ENCODE assay signal across 22 mouse cellular contexts in genomic region chr9:13847591-13847990, GRCm38 (mm10).
"Had no signal": no experiment of that assay in that cellular context is flagged by ENCODE, and none has a peak within 500 bp of the region (broad histone marks: within the 10 kb centered on the region; RNA-seq: fewer than 3 reads in every experiment).

No protein-coding gene starts in this region.

- H3K9me3 ChIP-seq: liver, embryonic 12.5 days; liver, embryonic 15.5 days; lung, embryonic 15.5 days; midbrain, embryonic 12.5 days; midbrain, embryonic 15.5 days; neural tube, embryonic 13.5 days; stomach, embryonic 15.5 days had no signal

- H3K9ac ChIP-seq: liver, embryonic 12.5 days; liver, embryonic 15.5 days; lung, embryonic 15.5 days; midbrain, embryonic 12.5 days; midbrain, embryonic 15.5 days; neural tube, embryonic 13.5 days; stomach, embryonic 15.5 days had no signal

- H3K4me1 ChIP-seq: liver, embryonic 12.5 days; liver, embryonic 15.5 days; lung, embryonic 15.5 days; midbrain, embryonic 12.5 days; midbrain, embryonic 15.5 days; neural tube, embryonic 13.5 days; stomach, embryonic 15.5 days had no signal

- DNase-seq: kidney, adult 18-20 months; kidney, adult 9 months; kidney, postnatal 14 days; kidney, postnatal 4 days; layer of hippocampus, adult 9-11 months; layer of hippocampus, postnatal 36 days; lung, adult 18-20 months; lung, postnatal 10 days; lung, postnatal 36 days; retina, postnatal 1 day; right cerebral cortex, postnatal 25 days; spleen, adult 18-20 months; thymus, postnatal 25 days had no signal

- H3K4me3 ChIP-seq: layer of hippocampus, adult 2 months; left cerebral cortex, adult 2 months; liver, embryonic 12.5 days; liver, embryonic 15.5 days; lung, embryonic 15.5 days; midbrain, embryonic 12.5 days; midbrain, embryonic 15.5 days; neural tube, embryonic 13.5 days; stomach, embryonic 15.5 days had no signal

- H3K27ac ChIP-seq: layer of hippocampus, adult 2 months; left cerebral cortex, adult 2 months; liver, embryonic 12.5 days; liver, embryonic 15.5 days; lung, embryonic 15.5 days; midbrain, embryonic 12.5 days; midbrain, embryonic 15.5 days; neural tube, embryonic 13.5 days; stomach, embryonic 15.5 days had no signal

- H3K27me3 ChIP-seq: liver, embryonic 12.5 days; liver, embryonic 15.5 days; lung, embryonic 15.5 days; midbrain, embryonic 12.5 days; midbrain, embryonic 15.5 days; neural tube, embryonic 13.5 days; stomach, embryonic 15.5 days had no signal
